Mouse (Mus musculus): ENCODE measurements around the gene Ncan.

Gene Ncan

DNA sequence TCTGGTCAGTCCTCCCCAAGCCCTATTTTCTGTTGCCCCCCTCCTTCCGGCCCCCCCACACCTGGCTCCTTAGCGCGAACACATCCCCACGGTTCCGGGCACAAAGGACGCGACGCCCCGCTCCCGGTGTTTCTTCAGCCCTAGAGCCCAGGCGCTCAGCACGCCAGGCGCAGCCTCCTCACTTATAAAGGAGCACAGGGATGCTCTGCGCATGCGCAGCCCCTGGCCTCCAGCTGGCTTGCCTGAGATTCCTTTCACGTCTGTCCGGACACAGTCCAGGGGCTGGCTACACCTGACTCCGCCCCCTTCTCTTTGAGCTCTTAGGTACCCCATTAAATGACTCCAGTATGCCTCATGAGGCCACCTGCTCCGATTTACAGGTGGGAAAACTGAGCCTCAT lies at the start of gene Ncan:
Ncan (minus strand) TSS at position 207 of the 400 bp plus-strand sequence.
- peak; percentile 92 to 94 for DNase-seq

- DNase-seq = no peak
Observed at GRCm38 (mm10) chr8:70170116-70170515, 49.4 kb upstream of the Ncan start.

DNA sequence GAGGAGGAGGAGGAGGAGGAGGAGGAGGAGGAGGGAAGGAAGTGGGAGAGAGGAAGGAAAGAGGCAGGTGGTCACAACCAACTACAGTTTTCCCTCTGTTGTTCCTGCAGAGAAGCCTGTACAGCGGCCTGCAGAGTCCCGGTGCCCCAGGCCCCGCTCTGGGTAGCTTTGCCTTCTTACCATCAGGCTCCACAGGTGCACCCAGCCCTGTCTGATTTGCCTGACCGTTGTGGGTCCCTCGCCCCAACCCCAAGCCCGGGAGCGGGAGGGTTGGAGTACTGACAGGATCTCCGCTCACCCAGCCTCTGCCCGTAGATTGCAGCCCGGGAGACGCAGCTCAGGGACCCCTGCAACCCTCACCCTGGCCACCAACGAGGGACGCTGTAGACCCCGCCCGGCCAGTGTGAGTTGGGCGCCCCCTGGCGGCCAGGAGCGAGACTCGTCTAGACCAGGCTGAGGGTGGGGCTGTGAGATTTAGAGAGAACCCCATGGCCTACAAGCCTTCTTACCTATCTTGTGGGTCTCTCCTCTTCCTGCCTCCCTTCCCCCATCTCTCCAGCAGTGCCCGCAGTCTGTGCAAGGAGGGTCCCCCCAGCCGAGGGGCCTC lies 45.9 kb upstream of the Ncan start:
- peak; percentile 75 to 86 for DNase-seq

- no peak for DNase-seq
Observed at GRCm38 (mm10) chr8:70163316-70163715, 42.6 kb upstream of the Ncan start.

DNA sequence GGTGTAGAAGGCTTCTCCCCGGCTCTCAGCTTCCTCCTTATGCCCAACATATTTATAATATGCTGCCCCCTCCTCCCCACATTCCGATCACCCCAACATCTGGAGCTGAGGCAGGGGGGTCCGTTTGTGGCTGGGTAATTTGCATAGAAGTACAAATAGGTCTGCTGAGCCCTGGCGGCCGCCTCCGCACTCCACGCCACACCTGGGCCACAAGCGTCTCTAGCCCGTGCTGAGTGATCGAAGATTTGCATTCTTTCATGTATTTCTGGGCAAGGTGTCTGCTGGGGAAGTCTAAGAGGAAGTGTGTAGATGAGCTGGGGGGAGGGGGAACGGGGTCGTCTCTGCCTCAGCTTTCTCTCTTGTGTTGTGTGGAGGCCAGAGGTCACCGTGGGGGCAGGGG lies 39.3 kb upstream of the Ncan start:
- DNase-seq = no peak

DNA sequence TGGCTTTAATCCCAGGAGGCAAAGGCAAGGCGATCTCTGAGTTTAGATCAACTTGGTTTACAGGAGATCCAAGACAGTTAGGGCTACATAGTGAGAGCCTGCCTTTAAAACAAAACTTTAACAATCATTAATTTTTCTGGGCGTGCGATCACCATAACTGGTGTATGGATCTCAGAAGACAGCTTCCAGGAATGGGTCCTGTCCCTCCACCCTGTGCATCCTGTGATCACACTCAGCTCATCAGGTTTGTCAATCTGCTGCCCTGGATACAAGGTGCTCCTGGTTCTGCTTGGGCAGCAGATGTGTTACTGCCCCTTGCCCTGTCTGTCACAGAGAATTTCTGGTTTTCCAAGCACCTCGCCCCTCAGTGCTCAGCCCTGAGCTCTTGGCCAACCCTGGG lies 38.5 kb upstream of the Ncan start:
- no peak for DNase-seq

DNA sequence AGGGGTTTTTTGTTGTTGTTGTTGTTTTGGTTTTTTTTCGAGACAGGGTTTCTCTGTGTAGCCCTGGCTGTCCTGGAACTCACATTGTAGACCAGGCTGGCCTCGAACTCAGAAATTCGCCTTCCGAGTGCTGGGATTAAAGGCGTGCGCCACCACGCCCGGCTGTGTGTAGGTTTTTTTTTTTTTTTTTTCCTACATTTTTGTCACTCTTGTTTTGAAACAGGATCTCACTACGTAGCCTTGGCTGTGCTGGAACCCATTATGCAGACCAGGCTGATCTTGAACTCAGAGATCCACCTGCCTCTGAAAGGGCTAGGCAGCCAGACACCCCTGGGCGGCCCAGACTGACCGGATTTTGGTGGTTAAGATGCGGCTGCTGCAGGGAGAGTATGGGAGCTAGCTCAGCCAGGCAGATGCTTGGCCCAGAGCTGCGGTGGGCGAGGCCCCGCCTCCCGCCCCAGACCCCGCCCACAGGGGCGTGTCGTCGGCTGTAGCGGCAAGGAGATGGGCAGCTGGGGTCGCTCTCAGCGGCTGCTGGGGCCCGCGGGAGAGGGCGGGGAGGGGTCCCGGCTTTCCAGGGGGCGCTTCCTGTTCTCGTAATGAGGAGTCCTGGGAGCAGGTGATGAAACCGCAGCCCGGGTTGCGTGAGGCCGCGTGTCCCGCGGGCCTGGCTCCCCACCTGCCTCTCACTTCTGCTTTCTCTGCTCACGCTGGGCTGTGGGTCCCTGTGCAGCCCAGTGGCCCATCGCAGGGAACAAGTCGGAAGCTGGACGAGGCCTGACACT lies 37.6 kb upstream of the Ncan start:
- DNase-seq = peak; percentile 58 to 70

DNA sequence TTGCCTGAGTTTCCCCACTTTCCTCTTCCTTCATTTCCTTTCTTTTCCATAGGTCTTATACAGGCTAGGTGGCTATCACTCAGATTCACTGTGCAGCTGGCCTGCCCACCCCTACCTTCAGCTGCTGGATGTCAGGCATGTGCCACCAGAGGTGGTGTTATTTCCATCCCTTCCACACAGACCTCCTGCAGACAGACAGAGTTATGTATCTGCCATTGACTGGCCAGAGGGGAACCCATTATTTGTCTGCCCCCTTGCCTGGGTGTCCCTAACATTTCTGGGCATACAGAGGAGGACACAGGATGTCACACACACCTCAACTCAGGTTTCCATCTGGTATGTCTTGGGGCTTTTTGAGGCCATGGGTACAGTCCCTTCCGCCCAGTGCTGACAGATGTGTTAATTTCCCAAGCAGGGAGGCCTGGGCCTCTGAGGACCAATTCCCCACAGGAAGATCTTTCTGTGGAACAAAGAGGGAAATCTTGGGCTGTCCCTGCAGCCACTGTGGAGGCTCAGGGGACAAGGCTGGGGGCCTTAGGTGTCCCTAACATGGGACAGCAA lies 36.6 kb upstream of the Ncan start:
- DNase-seq = no peak

- peak; percentile 42 to 68 for DNase-seq
Observed at GRCm38 (mm10) chr8:70152537-70153257, 32.0 kb upstream of the Ncan start.

GRCm38 (mm10) chr8:70150158-70150557 lies 29.5 kb upstream of the Ncan start:
- DNase-seq = no peak

DNA sequence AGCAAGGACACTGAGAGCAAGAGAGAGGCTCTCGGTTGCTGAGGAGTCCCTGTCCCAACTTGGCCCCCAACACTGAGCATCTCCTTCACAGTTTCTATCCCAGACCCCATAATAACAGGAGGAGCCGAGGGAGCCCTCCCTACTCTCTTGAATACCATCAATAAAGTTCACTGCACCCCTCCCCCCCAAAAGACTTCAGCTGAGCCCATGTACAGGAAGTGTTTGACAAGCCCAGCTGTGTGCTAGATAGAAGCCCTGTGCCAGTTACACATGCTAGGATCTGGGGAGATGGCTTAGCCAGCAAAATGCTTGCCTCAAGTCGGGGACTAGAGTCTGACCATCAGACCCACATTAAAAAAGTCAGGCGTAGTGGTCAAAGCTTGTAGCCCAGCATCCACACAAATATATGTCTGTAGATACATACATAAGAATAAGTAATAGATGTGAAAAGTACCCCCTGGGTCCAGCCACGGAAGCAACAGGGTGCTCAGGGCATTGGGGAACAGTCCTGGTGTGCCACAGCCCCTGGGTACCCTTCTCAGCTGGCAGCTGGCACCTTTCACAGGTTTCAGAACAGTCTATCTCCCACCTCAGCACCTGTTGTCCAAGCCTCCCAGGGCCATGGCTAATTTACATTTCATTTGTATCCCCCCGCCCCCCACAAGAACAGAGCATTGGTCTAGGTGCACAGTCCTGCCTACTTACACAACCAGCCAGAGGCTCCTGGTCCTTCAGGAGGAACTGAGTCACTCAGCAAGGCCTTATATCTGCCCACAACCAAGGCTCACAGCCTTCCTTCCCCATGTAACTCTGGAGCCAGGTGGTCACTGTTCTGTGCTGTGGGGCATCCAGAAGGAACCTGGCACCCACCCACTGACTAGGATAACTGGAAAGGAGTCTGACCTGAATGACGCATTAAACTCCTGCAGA lies 27.3 kb upstream of the Ncan start:
- DNase-seq = no peak

DNA sequence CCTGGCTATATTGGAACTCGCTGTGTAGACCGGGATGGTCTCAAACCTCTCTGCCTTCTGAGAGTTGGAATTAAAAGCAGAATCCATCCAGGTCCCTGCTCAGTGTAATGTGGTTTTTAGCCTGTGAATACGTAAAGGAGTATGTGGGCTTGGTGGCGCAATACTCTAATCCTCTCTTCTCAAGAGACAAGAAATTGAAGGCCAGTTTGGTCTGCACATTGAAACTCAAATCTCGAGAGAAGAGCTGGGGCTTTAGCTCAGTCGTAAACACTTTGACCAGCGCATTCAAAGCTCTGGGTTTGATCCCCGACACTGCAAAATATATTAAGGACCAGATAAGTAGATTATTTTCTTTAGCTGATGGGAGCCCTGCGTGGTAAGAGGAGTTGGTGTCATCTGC lies 19.3 kb upstream of the Ncan start:
- DNase-seq = no peak

DNA sequence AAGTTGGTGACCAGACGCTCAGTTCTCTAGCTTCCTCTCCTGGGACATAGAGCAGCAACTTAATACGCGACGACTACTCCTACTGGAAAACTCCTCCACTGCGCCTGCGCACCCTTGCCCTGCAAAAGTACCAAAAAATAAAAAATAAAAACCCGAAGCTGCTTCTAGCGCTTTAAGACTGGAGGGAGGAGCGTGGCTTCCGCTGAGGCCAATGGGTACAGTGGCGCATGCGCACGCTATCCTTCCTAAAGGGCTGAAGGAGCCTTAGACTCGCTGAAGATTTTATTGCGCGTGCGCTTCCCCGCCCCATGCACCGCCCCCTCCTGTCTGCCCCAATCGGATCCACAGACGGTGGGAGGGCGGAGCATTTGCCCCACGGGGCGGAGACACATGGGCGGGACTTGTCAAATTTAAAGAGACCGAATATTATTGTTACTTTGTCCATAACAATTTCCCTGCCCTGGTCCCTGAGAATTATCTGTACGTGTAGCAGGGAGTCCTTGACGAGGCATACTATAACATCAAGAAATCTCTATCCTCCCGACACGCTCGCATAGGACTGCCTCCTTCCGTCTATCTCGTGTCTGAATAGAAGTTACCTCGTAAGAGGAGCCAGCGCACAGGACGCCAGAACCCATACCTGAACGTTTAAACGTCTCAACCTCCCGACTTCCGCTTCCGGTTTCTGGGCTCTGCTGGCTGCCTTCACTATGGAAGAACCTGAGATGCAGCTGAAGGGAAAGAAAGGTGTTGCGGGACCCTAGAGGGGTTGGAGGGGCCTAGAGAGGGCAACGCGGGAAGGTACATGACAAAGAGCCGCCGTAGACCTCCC lies 18.6 kb upstream of the Ncan start, which contains the start of the genes Rfxank, Borcs8 and Mef2b:
Rfxank (minus strand) TSS at position 129 of the 832 bp plus-strand sequence.
Borcs8 (plus strand) TSS at position 474 of the 832 bp plus-strand sequence.
Mef2b (plus strand) TSS at position 686 of the 832 bp plus-strand sequence.
- DNase-seq = peak; percentile 97 to 99

GRCm38 (mm10) chr8:70137890-70138289 lies 17.2 kb upstream of the Ncan start:
- no peak for DNase-seq

DNA sequence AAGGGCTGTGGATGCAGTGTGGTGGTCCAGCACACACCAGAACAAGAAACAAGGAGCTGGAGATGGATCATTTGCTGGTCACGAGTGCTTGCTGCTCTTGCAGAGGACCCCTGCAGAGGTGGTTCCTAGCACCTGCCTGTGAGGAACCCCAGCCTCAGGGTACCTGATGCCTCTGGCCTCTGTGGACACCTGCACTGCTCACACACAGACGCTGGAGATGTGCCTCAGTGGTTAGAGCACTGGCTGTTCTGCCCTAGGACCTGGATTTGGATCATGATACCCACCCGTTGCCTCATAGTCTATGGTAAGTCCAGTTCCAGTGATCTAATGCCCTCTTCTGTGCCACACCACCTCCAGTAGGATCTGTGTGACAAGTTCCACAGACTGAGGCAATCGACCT lies 15.9 kb upstream of the Ncan start:
- DNase-seq = no peak

- no peak for DNase-seq
Observed at GRCm38 (mm10) chr8:70134931-70135330, 14.3 kb upstream of the Ncan start.

GRCm38 (mm10) chr8:70134086-70134485 lies 13.4 kb upstream of the Ncan start:
- DNase-seq = no peak

- peak; percentile 81 to 91 for DNase-seq
Observed at GRCm38 (mm10) chr8:70131166-70131883, 10.7 kb upstream of the Ncan start, which contains the start of gene Nr2c2ap. Nr2c2ap (plus strand) TSS chr8:70131333.

- DNase-seq = no peak
Observed at GRCm38 (mm10) chr8:70130066-70130465, 9.4 kb upstream of the Ncan start.

GRCm38 (mm10) chr8:70129309-70129952 lies 8.8 kb upstream of the Ncan start:
- DNase-seq = peak; percentile 50 to 71
